Mouse (Mus musculus) heart, adult 2 months (tissue): ENCODE results near the gene Map4k4.

Source experiments
- CTCF ChIP-seq: fragments of 200-600 bp; IDR thresholded peaks from 2 replicates; pipeline ENCODE4 v1.8.1; 2022; ENCODE audit warnings: antibody characterized with exemption, mild to moderate bottlenecking, moderate library complexity
- EP300 ChIP-seq: fragments of 200-500 bp; IDR thresholded peaks from 2 replicates; pipeline ENCODE4 v1.6.1; 2011; ENCODE audit warnings: low read depth, low read length, control low read depth; ENCODE audit not compliant: insufficient read depth
- POLR2A ChIP-seq: fragments of 200-500 bp; IDR thresholded peaks from 2 replicates; pipeline ENCODE4 v1.6.1; 2011; ENCODE audit warnings: mild to moderate bottlenecking, low read depth, low read length, control low read depth; ENCODE audit not compliant: insufficient read depth

GRCm38 (mm10) chr1:40030976-40031356, 130.3 kb downstream of the Map4k4 start:
- no peak for TF ChIP-seq CTCF
- TF ChIP-seq POLR2A, result no peak
- TF ChIP-seq EP300, result no peak
